Mouse (Mus musculus) layer of hippocampus, postnatal 25 days (tissue): Measurements from ENCODE around the gene Cdpf1. TPM values are rescaled to one million over a fixed set of nuclear protein-coding genes. Genes with fewer than 3 reads are reported as not detected.

Experiments
- DNase-seq, 2 experiments: peaks; one replicate each; pipeline ENCODE4 v3.0.0; 2022; ENCODE audit warnings: mixed read lengths in 2 of 2, low spot score in 1 of 2; ENCODE audit errors: extremely low spot score in 1 of 2
- total RNA-seq, 2 experiments: library from RNA; stranded (reverse); gene quantifications; 2 replicates each; pipeline ENCODE4 v1.2.3; 2021

Cdpf1 gene
- 10 to 100 TPM; 22.6 to 23.7 TPM for total RNA-seq

DNA sequence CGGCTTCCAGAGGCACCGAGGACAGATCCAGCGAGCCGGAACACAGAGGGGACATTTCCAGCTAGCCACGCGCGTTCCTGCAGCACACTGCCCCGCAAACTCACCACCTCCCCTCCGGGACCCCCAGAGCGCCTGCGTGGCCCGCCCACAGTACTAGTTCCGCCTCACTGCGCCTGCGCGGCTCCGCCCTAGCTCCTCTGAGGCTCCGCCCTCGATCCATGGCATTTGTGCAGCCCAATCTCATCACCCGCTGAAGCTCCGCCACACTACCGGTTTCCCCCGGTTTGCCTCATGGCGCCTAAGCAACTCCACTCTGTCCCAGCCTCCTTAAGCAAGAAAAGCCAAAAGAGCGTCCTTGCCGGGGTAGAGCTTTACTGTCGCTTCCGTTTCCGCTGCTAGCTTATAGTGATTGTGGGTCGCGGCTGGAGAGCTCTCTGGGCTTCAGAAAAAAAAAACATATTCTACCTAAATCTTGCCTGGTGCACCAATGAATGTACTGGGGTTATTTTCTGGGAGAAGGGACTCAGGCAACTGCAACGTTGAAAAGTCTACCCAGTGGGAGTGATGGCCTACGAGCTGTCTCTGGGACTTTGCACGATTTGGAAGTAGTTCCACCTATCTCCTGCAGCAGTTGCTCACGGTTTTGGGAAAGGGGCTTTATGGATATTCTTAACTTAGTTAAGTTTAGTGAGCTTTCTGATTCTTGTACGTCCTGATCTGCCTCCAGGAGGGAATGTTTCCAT lies at the start of gene Cdpf1:
Cdpf1 (minus strand) TSS at position 163 of the 743 bp plus-strand sequence.
- peak; percentile 97 to 99 for DNase-seq

DNA sequence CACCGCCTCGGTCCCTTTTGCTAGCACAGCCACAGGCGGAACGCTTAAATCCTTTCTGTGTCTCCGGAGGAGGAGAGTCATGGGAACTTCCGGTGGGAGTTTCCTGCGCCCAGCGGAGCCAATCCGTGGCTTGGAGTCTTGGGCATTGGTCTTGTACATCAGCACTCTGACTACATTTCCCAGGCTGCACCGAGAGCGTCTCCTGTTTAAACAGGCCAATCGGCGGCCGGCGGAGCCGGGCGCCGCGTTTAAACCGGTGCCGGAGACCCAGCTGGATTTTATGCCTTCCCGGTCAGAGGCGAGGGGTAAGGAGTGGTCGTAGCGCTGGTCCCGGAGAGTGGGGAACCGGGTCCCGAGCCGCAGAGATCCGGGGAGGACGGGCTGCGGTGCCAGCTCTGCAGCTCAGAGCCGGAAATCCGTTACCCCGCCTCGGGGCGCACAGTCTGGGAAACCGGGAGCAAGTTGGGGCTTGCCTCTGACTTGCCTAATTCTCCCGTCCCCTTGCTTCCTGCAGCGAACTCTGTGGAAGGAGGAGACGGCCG lies 48.1 kb upstream of the Cdpf1 start, which contains the start of gene Gtse1:
Gtse1 (plus strand) TSS at position 256 of the 542 bp plus-strand sequence.
- peak; percentile 83 to 90 for DNase-seq

GRCm38 (mm10) chr15:85858980-85859489 lies 47.5 kb upstream of the Cdpf1 start:
- peak in 1 of 2 experiments; percentile 20 for DNase-seq

GRCm38 (mm10) chr15:85851656-85852392 lies 40.3 kb upstream of the Cdpf1 start:
- no peak for DNase-seq

- no peak for DNase-seq
These were observed 33.6 kb upstream of the Cdpf1 start for GRCm38 (mm10) chr15:85845071-85845470.

DNA sequence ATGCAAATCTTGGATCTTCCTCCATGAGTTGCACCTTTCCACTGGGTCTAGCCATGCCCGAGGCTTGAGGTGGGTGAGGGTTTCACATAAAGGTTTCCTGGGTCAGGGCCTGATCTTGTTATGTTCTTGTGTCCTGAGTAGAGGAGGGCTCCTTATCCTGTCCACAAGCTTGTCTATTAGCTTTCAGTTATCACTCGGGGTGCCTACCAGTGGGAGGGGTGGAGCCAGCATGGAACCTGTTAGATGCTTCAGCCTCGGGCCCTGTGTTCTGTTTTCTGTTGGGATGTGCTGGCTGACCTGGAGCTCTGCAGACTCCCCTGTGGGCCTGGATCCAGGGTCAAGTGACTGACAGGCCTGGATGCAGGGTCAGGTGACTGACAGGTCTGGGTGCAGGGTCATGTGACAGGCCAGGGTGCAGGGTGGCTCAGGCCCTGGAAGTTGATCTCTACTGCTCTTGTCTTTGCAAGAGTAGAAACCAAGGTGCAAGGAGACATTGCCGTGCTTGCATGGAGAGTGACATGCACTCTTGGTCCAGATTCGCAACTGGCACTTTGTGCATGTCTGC lies 30.4 kb upstream of the Cdpf1 start:
- DNase-seq: no peak

GRCm38 (mm10) chr15:85840983-85841382 lies 29.5 kb upstream of the Cdpf1 start:
- DNase-seq: peak in 1 of 2 experiments; percentile 40

GRCm38 (mm10) chr15:85836887-85837286 lies 25.4 kb upstream of the Cdpf1 start:
- no peak for DNase-seq

DNA sequence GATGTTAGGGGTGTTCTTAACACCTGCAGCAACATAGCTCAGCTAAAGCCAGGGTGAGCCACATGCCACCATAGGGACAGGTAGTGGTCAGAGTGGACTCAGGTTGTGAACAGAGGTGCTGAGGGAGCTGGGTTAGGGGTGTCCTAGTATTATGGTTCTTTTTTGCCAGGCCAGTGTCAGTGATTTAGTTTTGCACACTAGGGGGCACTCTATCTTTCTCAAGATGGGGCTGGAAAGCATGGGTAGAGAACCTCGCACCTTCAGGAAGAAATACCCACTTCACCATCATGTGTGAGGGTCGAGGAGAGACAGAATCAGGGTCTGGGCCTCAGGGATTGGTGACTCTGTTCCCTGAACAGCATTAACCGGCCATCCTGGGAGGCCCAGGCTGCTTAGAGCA lies 23.8 kb upstream of the Cdpf1 start:
- no peak for DNase-seq

GRCm38 (mm10) chr15:85832599-85832998 lies 21.1 kb upstream of the Cdpf1 start:
- no peak for DNase-seq

- peak; percentile 64 to 71 for DNase-seq
These were observed 20.6 kb upstream of the Cdpf1 start, which contains the start of gene Ttc38 for GRCm38 (mm10) chr15:85831954-85832590. Gene Ttc38 (plus strand): TSS chr15:85832306.

DNA sequence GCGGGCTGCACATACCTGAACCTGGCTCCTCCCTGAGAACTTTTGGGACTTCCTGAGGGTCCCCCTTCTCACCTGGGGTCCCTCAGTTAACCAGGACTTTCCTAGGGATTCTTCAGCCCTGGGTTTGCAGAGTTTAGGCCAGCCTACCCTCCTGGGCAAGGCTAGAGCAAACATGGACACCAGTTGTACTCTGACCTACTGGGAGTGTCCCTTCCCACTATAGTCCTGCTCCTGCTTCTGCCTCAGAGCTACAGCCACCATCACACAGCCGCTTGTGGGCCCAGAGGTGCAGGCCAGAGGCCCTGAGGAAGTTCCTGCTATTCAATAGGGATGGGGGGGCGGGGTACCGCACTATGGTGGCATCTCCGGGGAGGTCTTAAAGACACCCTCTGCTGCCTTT lies 18.0 kb upstream of the Cdpf1 start:
- DNase-seq: no peak

- no peak for DNase-seq
These were observed 16.6 kb upstream of the Cdpf1 start for GRCm38 (mm10) chr15:85828071-85828470.

DNA sequence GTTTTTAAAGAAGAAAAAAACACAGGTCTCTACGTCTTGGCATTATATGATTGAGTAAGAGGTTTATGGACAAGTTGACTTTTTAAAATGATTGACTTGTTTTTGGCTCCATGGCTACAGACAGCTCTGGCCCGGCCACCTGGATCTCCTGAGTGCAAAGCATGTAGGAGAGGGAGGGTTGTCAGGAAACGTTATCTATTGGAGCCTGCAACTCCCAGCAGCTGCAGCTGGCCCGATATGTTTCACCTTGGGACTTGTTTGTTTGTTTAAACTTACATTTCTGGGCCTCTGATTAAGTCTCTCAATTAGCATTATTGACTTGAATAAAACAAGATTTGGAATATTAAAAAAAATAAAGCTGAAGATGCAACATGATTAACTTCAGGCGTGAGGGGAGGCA lies 15.2 kb upstream of the Cdpf1 start:
- DNase-seq: no peak

DNA sequence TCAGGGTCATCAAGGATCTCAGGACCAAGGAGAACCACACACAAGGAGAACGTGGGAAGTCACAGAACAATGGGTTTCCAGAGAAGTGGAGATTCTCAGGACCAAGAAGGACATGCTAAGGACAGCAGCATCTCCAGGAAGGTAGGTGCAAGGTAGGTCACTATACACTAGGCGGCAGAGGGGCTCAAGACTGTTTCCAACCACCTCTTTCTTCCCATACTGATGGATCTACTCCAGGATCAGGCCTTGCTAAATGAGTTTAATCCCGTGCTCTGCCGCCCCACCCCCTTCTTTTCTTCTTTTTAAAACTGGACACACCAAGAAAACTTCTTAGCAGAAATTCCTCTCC lies 10.5 kb upstream of the Cdpf1 start:
- DNase-seq: no peak

GRCm38 (mm10) chr15:85821203-85822010 lies 9.9 kb upstream of the Cdpf1 start, which contains the start of gene Pkdrej:
Gene Pkdrej (minus strand): TSS chr15:85821734.
- peak; percentile 30 to 32 for DNase-seq

DNA sequence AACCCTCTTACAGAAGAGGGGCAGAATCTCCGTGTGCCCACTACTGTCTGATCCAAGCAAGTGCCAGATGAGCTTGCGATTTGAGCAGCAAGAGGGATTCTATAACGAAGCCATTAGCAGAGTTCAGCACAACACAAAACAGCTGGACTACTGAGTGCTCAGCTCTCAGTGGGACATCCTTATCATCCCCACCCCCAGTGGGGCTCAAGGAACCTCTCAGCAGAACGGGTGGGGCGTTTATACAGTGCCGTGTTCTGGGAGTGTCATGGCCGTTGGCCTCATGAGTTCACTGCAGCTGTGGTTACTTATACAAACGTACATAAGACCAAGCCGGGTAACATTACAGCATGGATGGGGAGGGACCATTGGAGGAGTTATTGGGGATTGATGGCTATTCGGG lies 1.9 kb upstream of the Cdpf1 start:
- no peak for DNase-seq

DNA sequence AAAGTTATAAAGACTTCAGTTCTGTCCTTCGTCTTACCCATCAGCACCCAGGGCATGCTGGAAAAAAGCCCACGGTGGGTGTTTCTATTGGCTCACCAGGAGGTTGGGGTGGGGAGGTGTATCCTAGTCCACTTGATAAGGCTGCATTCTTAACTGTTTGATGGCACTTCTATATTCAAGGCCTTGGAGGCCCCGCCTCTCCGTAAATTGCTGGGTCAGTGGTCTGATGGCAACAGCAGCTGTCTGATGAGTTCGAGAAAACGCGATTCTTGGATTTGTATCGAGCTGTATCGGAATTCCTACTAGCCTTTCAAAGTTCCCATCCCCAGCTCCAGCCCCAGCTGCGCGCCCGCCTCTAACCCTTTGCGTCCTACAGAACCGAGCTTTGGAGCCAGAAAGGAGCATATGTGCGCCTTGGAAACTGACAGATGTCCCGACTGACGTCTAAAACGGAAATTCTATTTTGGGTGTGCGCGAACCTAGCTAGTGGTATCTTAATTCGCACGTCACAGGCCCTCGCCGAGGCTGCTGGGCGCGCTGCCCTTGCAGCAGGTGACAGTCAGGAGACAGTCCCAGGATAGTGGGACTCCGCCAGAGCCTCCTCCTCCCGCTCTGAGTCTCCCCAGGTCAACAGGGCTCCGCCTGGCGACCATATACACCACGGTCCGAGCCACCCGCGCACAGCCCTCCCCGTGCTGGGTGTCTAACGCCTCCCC lies 533 bp downstream of the Cdpf1 start:
- peak; percentile 63 to 67 for DNase-seq

GRCm38 (mm10) chr15:85810462-85810805 lies 1.1 kb downstream of the Cdpf1 start:
- DNase-seq: no peak
